Mouse (Mus musculus): ENCODE measurements around the gene Zgpat.

Gene Zgpat

DNA sequence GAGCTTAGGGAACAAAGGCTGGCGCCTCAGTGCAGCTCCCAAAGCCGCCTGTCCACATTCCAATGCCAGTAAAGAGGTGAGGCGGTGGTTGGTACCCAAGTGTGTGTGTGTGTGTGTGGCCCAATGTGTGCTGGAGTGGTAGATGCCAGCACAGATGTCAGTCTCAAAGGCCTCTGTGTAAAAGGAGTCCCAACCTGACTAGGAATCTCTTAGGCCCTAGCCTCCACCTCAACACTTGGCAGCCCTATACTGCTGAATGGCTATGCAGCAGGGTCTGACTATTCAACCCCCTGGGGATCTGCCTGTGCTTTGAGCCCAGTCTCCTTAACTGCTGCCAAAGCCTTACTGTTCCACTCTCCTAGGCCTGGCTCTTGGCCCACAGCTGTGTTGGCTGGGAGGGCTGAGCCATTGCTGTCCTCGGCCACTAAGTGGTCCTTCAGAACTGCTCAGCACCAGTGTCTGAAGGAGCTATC is 20.2 kb downstream of the Zgpat start:
- peak; percentile 33 for DNase-seq (ENCODE audit: low spot score)

DNA sequence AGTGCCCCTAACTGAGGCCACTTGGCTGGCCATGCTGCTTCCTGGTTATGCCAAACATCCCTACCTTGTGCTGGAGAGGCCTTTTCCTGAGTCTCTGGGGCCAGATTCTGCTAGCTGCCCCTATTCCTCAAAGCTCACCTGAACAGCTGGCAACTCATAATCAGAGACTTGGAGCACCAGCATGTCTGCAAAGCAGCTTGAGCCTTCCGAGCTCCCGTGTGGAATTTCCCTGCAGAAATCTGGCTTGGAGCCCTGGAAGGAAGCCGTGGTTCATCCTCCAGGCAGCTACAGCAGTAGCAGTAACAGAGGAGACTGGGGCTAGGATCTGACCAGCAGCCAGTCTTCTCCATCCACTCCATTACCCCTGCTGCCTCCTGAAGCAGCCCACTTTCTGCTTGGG is 21.2 kb downstream of the Zgpat start:
- peak; percentile 49 for DNase-seq (ENCODE audit: low spot score)

DNA sequence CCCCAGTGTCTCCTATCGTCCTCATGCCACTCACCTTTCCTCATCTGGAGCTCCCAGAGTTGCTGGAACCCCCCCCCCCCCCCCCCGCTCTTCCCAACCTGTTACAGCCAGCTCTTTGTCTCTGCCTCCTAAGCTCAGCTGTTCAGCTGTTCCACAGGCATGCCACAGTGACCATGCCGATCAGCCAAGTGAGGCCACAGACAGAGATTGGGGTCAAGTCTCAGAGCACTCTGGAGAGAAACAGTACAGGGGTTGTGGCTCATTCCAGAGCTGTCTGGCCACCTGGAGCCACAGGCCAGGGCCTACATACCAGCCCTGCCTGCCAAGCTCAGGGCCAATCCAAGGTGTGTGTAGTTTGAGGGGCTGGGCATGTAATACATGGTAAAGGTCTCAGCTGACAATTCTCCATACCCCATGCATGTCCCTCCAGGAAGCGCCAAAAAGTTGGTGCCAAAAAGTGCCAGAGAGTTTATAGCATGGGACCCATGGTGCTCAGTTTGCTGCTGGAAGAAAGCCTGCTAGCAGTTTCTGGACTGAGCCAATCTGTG is 22.0 kb downstream of the Zgpat start:
- DNase-seq (ENCODE audit: low spot score): no peak

DNA sequence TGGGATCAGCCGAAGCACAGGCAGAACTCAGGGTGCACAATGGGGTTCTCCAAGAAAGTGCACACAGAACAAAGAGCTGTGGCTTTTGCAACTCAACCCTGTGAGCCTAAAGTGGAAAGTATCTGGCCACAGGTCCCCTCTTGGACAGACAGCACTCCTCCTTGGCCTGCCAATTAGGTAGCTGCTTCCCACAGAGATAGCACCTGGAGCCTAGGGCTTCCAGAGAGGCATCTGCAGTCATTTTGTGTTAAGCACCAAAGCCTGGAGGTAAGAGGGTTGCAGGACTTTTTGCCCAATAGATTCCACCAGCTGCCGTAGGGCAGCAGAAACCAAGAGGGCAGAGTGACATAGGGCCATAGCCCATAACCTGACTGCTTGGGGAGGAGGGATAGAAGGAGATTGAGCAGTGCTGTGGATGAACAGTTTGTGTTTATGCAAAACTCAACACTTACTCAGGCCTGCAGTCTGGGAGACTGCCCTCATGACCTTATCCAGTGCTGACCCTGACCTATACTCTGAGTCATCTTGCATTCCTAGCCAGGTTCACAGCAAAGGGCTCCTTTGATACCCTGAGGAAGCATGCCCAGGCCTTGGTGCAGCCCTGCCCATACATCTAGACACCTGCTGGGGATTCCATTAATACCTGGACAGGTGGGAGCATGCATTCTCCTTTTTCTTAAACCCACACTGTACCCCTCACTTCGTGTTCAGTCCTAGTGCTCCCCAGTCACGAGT is 25.6 kb downstream of the Zgpat start:
- no peak for DNase-seq (ENCODE audit: low spot score)

DNA sequence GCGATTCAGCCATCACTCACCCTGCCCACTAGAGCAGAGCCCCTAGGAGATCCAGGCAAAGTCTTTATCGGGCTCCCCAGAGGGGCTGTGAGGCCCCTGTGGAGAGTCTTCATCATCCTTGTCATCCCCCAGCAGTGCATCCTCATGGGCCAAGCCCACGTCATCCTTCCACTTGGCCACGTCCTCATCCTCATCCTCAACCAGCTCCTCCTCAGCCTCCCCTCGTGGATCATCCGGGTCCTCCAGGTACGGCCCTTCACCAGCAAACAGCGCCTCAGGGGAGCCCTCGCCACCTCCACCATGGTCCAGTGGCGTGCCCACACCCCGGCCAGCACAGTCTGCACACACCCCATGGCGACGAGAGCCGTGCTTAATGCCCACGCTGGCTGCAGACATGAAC is 26.3 kb downstream of the Zgpat start:
- DNase-seq (ENCODE audit: low spot score): no peak

DNA sequence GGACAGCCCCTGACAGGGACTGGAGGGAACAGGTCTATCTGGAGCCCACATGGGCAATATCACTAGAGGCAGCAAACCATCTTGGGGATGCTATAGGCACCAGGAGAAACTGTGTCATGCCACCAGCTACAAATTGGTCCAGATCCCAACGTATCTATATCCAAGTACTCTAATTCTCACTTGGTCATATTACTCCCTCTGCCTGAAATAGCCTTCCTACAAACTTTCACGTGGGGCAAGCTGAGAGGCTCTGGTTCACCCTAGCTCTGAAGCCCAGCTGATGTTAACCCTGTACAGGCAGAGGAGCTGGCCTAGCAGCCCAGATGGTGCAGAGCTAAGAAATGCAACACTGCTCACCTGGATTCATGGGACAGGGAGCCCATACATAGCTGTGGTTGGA is 26.8 kb downstream of the Zgpat start:
- no peak for DNase-seq (ENCODE audit: low spot score)

DNA sequence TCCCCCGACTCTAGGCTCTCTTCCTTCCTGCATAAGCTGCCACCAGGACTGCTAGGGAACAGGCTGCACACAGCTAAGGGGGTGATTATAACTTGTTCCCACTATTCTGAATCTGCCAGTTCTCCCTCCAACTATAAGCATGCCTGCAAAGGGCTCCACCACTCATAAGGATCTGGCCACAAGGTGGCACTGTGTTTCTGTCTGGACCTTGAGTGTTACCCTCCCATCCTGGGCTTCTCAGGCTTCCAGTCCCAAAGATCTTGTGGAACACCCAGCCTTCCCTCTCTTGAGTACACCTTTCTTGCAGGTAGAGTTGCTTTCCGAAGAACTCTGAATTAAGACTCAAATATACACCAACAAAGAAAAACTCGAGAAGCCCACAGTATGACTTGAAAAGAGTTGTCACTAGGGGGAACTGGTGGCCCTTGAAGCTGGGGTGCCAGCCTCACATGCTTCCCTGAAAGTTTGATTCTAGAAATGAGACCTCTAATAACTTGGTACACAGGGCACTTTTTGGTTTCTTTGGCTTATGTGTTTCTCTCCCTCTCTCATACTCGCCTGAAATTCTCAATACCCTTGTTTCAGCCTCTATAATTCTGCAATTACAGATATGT is 28.0 kb downstream of the Zgpat start:
- DNase-seq (ENCODE audit: low spot score): peak; percentile 91

DNA sequence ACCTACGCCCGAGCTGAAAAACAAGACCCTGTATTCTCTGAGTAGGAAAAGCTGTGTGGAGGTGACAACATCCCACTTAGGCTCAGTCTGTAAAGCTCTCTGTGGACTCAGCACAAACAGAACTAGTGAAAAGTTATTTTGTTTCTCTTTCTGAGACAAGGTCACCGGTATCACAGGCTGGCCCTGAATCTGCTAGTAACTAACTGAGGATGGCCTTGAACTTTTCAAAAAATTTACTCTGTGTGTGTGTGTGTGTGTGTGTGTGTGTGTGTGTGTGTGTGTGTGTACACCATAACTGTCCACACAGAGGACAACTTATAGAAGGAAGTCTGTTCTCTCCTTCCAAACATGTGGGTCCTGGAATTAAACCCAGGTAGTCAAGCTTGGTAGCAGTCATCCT is 29.4 kb downstream of the Zgpat start:
- no peak for DNase-seq (ENCODE audit: low spot score)

DNA sequence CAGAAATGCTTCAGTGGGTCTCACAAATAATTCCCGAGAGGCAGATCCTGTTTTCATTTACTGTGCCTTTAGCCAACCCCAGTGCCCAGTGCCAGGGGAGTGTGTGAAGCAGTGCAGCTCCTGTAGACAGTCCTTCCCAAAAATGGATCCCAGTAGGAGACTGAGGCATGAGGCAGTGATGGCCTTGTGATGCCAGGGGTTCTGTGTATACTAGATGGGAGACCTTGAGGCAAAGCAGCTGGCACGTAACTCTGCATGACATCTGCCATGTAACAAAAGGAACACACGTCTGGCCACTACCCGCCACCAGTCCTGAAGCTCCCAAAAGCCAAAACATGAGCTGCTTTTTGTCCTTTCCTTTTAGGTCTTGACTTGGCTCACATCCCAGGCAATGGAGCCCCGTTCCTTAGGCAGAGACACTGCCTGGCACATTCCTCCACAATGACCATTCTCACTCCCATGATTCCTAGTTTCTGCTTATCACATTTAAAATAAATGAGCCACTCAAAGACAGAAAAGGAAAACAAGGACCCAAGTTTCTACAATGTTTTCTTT is 32.6 kb downstream of the Zgpat start:
- no peak for DNase-seq (ENCODE audit: low spot score)

DNA sequence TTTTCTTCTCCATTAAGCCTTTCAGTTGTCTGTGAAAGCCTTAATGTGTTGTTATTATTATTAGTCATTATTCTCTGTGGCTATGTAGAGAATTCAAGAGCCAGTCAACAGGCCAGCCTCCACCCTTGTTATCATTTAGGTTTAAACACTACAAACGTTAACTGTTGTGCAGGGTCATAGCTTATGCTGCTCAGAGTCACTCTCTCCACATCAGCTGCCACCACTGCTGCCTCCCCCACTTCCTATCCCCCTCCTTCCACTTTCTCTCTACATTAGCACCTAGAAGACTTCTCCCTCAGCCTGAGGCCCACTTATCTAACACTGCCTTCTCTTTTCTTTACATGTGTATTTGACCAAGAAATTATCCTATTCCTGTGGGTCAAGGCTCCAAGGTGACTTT is 36.8 kb downstream of the Zgpat start:
- DNase-seq (ENCODE audit: low spot score): no peak

DNA sequence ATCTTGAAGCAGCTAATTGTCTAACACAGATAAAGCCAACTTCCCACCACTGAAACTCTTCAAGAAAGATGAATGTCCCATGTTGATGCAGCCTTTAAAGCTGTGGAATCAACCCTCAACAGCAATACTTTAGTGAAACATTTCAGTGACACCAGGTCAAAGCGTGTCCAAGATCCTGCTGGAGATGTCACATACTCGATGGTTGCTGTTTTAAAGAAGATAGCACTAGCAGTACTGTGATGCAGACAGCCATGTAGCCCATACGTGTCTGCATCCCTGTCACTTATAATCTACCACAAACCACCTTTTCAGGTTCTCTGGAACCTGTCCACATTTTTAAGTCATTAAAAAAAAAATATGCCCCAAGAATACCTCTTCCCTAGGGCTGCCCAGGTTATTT is 39.0 kb downstream of the Zgpat start:
- DNase-seq (ENCODE audit: low spot score): no peak

DNA sequence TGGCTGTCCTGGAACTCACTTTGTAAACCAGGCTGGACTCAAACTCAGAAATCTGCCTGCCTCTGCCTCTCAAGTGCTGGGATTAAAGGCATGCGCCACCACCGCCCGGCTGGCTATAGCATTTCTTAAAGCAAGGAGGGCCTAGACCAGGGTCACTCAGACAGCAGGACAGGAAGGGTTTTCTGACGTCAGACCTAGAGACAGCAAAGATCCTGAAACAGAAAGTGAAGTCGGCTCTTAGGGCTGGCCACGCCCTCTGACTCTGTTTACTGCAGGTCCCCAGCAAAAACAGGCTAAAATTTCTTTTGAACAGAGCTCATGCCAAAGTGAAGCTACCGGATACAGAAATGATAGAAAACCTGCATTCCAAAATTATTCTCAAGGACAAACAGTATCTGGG is 44.9 kb downstream of the Zgpat start:
- DNase-seq (ENCODE audit: low spot score): no peak

DNA sequence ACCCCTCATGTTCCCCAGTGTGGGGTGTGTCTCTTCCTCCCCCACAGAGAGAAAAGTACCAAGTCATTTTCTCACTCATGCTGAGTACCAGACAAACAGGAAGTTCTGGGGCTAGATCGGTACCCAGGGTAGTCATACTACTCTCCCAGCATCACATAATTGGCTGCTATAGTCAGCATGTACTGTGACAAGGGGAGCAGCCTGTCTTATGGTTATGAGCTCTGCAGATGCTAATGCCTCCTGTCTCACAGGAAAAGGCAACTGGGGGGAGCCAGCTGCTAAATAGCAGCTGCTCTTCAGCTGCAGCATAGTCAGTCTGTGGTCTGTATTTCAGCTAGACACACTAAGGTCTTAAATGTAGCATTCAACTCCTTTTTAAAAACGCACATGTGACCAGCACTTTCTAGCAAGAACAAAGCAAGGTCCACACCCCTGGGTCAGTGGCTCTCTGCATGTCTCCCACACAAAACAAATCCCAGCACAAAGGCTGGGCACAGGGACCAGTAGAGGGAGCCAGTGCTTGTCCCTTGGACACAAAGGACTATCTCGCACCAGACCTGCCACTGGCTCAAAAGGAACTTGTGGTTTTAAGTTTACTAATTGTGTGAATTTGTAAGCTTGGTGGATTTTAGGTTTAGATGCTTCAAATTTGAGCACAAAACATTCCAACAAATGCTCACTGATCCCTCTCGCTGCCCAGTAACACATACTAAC is 46.2 kb downstream of the Zgpat start:
- DNase-seq (ENCODE audit: low spot score): peak; percentile 71

DNA sequence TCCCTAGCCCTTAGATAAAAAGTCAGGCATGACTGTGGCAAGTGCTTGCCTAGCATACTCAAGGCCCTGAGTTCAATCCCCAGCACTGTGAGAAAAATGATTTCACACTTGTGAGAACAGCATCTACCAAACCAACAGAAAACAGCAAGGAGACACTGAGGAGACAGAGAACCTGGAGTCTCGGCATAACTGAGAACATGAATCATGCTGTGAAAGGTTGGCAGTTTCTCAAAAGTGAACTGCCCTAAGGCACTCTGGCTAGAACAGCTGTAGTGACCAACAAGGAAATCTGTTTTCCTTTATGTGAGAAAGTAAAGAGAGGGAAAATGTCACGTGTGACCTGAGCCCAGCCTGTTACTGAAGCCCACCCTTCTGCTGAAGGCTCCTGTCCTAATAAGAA is 48.4 kb downstream of the Zgpat start:
- DNase-seq (ENCODE audit: low spot score): no peak

DNA sequence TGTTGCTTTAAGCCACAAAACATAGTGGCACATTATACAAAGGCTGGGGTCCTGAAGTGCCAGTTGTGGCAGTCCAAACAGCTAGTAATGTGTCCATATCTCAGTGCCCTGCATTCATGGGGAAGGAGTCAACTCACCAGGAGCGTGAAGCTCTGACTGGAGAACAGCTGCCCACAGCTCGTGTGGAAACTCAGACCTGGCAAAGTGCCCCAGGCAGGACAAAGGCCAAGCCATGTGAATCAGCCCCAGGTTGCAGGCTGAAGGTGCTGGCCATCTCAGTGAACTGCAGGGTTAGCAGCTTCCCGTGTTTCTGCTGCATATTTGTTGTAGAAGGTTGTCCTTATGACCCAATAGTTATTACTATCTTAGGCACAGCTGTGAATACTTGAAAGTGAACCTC is 51.2 kb downstream of the Zgpat start:
- no peak for DNase-seq (ENCODE audit: low spot score)

DNA sequence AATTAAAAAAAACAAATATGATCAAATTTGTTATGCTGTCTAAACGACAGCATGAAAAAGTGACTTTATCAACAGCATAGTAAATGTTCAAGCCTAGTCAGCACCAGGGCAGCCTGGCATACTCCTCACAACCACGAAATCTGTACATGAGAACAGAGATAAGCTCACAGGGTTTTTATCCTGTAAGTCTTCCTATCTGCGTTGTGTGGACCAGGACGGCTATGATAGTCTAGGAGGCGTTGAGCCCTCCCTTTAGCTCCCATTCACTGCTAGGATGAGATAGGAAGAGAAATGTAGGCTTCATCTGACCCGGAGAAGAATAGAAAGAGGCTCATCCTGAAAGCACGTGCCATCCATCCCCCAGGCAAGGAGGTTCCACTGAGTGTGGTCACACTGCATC is 54.6 kb downstream of the Zgpat start:
- DNase-seq (ENCODE audit: low spot score): no peak

DNA sequence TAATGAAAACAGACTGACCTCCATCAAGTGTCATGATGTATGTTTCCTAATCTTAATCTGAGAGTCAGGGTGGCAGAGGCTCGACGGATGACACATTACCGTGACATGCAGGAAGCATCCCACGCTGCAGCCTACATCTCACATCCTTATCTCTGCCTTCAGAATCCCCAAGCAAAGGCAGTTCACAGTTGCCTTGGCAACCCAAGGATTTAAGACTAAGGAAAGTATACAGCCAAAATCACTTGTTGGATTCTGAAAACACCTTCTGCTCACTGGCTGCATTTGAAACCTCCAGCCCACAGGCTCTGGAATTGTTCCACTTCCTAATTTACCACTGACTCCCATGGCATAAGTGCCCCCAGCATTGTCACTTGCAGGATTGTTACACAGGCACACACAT is 55.7 kb downstream of the Zgpat start:
- peak; percentile 52 for DNase-seq (ENCODE audit: low spot score)

DNA sequence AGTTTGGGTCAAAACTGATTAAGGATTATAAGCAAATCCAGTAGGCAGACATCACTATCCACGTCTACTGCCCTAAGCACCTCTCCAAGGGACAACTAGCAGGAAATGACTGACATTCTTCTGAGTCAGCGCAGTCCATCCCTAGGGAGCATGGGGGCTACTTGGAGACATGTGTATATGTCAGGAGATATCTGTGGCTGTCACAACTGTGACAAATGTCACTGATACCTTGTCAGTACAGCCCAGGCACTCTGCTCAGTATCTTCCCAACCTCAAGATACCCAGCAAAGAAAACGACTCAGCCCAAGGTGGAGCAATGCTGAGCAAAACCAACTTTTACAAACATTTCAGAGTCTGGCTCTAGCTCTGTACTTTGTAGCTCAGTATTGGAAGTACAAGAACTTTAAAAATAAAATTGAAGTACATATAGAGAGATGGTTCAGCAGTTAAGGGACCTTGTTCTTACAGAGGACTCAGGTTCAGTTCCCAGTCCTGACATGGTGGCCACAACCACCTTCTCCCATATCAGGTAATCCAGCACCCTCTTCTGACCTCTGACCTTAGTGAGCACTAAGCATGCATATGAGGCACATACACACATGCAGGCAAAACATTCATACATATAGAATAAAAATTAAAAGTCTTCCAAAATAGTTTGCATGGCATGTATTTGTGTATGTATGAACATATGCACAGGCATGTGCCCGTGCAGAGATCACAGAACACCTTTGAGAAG is 56.3 kb downstream of the Zgpat start:
- no peak for DNase-seq (ENCODE audit: low spot score)

DNA sequence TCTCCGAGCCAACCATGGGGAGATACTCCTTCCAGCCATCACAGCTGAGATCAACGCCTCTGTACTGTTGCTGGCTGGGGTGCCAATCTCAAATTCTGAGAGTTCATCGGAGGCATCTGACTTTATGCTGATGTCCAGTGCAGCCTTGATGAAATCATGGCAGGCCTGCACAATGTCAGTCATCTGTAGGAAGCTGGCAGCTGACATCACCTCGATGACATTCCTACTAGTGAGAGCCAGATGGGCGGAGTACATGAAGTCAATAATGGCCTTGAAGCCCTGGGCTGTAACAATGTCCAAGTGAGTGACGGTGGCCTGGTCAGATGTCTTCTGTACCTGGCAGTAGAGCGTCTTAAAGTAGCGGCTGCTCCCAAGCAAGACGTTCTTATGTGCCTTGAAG is 59.1 kb downstream of the Zgpat start:
- DNase-seq (ENCODE audit: low spot score): no peak
